Mouse (Mus musculus) retina, postnatal 1 day (tissue): ENCODE results near the gene C2cd4d.

Source experiments
- DNase-seq: peaks from one replicate; pipeline ENCODE4 v3.0.0-alpha.2; 2012

C2cd4d gene

DNA sequence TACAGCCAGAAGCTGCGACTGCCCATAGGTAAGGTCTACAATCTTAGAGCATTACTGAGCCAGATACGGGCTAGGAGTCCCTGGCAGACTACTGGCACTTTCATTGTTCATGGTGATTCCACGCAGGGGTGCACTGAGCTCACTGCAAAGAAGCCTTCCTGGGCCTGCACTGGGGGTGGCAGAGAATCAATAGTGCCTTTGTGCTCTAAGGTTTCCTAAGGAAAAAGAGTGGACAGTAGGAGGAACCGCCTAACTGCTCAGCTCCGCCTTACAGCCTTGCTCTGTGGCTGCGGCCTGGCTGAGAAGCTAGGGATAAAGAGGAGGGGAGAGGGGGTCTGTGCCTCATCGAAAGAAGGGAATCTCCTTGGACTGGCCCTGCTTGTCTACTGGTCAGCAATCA is at the start of gene C2cd4d:
Gene C2cd4d (plus strand): TSS at position 301 of the 400 bp plus-strand sequence.
- DNase-seq = no peak

DNA sequence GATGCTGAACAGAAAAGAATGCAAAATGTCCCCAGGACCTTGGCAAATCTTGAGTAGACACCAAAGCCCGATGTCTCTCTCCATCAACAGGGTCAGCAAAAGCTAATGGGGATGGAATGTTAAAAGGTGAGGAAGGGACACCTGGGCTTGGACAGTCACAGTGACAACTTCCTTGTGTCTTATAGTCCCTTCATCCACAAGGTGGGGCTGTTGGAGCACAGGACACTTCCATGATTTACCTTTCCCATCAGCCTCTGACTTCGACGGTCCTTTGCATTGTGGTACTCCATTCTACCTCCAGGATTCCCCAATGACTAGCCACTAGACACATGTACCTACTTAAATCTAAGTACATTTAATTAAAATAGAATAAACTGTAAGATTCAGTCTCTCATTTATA is 33.6 kb upstream of the C2cd4d start:
- DNase-seq = peak; percentile 14

DNA sequence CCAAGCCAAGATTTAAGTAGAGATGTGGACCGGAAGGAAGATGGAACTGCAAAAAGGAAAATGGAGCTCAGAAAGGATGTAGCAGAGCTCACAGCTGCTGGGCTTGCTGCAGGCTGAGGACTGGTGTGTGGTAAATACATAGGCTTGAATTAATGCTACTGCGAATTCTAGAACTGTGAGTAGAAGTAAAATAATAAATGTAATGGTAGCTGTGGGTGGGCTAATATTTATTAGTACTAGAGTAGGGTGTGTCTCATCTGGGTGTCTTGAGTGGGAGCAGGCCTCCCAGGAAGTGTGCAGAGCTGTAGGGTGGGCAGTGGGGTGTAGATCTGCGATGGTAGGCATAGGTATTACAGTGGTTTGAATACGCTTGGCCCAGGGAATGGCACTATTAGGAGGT is 27.8 kb upstream of the C2cd4d start:
- no peak for DNase-seq

DNA sequence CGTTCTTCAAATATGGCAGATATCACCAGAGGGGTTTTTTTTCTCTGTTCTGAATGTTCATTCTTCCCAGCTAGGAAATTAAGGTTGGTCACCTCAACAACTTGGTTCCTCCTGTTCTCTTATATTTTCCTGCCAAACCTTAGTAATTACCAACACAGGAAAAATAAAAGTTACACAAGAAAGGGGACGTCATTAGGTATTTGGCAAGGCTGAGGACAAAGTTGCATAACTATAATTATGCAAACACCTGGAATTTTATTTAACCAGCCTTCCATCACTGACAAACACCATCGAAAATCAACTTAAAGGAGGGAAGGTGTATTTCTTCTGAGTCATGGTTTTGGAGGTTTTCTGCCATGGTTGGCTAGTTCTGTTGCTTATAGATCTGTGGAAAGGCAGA is 23.7 kb upstream of the C2cd4d start:
- no peak for DNase-seq

DNA sequence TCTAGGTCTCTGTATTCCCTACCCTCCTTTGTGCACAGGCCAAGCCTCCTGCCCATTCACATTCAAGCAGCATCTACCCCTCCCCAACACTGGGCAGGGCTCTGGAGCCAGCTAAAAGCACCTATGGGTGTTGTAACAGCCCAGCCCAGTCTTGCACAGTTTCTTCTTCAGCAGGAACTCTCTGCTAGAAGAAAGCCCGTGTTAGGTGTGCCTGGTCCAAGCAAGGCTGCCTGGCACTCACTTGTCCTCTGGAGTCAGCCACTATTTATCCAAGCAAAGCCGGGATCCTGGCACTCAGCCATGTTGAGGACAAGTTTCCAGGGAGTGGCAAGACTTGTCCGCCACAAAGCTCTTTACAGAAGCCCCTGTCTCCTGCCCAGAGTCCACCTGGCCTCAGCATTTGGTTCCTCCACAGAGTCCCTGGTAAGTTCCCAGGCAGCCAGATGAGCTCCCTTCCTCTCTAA is 20.2 kb upstream of the C2cd4d start, which contains the start of gene Them5:
Gene Them5 (plus strand): TSS at position 141 of the 464 bp plus-strand sequence.
- DNase-seq = peak; percentile 22

DNA sequence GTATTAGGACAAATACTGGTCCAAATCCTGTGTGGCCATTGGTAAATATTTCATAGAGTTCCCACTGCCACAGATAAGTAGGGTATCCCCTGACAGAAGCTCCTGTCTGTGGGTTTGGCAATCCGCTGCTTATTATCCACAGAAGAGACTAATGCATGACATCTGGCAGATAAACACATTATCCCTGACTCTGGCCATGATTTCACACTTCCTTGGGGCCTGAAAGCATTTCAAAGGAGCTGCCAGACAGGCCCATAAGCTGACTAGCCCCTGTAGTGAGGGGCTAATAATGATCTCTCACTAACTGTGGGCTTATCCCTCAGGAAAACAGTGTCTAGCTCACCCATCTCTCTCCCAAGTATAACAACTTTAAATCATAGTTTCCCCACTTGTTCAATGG is 19.7 kb upstream of the C2cd4d start:
- DNase-seq = peak; percentile 77

DNA sequence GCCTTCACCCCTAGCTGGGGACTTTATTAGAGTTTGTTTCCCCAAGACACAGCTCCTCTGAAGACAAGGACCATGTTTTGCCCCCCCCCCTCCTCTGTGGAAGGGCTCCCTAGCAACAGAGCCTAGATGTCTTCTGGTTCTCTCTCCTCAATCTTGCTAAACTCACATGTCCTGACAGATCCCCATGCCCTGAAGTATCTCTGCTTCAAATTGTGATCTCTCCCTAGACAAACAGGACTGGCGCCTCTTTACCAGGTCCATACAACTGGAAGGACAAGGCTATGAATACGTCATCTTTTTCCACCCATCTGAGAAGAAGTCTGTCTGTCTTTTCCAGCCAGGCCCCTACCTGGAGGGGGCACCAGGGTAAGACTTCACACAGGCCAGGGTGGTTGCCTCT is 18.1 kb upstream of the C2cd4d start:
- no peak for DNase-seq

DNA sequence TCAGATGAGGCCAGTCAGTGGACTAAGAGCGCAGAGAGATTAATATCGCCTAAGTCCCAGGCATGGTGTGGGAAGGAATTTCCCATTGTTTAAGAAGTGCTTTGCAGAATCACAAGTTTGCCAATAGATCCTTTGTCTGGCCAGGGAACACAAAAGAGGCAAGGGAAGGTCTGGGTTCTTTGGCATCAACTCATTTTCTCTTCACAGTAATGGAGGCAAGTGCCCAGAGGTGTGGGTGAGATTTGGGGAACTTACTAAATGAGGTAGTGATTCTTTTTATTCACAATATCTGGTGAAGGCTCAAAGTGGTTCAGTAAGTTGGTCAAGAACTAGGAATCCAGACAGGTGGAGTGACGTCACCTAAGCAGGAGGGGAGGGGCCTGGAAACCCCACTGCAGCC is 17.3 kb upstream of the C2cd4d start:
- no peak for DNase-seq

DNA sequence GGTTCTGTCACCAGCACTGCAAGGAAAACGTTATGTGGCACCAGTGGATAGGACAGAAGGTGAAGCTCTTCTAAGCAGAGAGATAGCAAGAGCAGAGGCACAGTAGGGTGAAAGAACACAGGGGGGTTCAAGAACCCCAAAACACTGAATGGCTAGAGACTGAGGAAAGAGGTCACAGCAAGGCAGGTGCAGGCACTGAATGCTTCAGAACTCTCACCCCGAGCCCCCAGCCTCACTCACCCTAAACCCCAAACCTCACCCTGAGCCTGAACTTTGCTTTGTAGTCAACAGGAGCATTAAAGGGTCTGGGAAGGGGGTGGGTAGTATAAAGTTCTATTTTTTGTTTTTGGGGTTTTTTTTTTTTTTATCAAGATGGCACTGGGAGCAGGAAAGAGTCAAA is 14.1 kb upstream of the C2cd4d start:
- DNase-seq = no peak

DNA sequence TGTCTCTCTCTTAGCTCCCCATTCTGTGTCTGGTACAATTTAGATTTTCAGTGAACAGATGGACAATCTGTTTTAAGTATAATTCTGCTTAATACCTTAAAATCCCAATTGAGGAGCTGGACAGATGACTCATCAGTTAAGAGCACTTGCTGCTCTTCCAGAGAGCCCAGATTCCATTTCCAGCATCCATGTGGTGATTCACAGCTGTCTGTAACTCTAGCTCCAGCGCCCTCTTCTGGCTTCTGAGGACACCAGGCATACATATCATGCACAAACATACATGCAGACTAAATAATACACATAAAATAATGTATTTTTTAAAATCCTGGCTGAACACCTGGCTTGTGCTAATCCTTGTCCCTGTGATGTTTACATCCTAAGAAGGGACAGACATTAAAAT is 1.4 kb upstream of the C2cd4d start:
- peak; percentile 65 for DNase-seq

DNA sequence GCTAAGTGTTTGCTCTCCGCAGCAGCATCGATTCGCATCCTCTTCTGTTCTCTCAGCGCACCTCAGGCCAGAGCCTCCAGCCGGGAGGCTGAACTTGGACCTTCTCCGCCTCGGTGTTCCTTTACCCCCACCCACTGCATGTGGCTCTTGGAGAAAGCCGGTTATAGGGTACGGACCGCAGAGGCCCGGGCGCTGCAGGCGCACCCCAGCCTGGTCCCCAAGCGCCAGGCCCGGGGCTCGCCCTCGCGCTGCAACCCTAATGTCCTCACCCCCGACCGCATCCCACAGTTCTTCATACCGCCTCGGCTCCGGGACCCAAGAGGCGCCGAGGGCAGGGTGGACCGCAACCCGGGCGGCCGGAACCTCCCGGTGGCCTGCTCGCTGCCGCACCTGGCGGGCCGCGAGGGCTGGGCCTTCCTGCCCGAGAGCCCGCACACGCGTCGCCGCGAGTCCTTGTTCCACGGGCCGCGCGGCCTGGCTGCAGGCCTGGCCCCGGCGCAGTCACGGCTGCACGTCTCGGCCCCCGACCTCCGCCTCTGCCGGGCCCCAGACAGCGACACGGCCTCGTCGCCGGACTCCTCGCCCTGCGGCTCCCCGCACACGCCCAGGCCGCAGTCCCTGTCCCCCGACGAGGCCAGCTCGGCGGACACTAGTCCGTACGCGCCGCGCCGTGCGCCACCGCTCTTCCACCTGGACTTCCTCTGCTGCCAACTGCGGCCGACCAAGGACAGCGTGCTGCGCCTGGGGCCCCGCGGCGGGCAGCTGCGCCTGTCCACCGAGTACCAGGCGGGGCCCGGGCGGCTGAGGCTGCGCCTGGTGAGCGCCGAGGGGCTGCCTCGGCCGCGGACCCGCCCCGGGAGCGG is 1.3 kb downstream of the C2cd4d start:
- peak; percentile 83 for DNase-seq

DNA sequence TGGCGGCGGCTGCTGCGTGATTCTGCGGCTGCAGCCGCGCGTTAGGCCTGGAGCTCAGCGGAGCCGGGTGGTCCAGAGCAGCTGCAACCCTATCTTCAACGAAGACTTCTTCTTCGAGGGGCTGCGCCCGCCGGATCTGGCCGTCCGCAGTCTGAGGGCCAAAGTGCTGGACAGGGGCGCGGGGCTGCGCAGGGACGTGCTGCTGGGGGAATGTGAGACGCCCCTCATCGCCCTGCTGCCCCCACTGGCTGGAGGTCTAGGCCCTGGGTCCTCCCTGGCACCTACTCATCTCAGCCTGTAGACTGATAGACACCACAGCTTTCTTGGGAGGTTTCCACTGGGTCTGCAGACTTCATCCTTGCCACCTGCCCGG is 1.9 kb downstream of the C2cd4d start:
- no peak for DNase-seq

DNA sequence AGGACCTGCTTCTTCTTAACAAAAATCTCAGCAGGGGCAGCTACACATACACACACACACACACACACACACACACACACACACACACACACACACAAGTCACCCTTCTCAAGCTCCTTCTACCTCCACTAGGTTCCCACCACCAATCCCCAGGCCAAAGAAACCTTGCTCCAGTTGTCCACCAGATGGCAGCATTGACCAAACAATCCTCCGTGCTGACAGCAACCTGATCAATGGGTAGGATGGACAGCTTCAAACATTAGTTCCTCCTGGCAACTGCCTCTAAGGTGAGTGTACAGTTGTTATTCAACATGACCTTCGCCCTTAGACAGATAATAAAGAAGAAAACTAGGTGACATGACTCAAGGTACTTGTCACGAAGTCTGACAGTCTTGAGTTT is 4.5 kb downstream of the C2cd4d start:
- peak; percentile 90 for DNase-seq

DNA sequence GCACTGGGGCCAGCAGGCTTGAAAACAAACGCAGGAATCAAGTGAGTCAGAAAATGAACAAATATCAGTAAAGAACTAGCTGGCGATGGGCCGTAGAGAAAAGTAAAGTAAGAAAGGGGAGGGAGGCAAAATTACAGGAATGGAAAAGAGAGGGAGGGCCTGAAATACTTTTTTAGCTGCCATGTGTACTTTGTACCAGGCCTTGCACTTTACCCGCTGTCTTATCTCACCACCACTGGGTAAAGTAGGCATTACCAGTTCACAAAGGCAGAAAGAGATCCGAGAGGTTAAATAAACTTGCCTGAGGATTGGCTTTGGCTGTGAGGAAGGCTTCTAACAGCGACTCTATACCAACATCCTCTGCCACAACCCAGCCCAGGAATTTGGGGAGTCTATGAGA is 5.3 kb downstream of the C2cd4d start:
- DNase-seq = no peak

DNA sequence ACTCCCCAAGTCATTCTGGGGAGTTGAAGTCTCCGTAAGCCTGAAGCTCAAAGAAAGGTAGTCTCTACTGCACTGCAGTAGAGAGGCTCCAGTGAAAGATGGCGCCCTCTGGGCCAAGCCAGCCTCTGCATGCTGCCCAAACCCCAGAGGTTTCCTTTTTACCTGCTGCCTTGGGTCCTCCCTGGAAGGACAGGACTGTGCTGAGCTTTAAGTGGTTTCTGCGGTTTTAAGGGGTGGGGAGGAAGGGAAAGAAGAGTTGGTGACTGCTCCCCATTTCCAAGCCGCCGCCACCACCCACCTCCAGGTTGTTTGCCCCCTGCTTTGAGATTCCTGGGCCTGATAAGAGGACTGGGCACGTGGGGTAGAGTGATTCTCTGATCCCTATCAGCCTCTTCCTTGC is 6.4 kb downstream of the C2cd4d start:
- DNase-seq = no peak

DNA sequence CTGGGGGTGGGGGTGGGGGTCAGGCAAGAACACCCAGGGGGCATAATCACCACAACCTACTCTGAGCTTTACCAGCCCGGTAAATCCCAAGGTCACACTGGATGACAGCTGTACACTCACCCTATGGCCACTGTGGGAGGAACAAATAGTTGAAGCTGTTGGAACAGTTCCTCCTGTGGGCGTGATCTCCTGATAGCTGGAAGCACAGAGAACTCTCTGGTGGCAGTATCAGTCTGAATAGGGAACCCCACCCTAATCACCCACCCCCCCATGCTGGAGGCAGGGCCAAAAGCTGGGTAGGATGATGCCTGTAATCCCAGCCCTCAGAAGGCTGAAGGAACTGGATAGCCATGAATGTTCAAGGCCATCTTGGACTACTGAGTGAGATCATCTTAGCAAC is 7.5 kb downstream of the C2cd4d start:
- DNase-seq = no peak

DNA sequence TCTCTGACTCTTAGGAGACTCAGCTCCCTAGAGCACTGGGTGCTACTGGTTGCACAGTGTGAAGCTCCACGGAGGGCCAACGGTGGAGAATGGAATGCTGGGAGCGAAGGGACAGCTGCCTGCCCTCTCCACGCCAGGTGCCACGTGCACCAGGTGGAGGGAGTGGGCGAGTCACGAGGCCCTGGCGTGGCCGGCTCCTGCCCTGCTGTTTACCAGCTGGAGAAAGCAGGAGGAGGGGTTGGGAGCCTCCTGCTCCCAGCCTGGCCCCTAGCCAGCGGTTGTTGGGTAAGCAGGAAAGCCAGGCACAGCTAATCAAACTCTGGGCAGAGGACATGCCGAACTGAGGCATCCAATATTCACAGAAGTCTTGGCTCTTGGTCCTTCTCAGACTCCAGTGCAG is 9.4 kb downstream of the C2cd4d start:
- DNase-seq = peak; percentile 90

DNA sequence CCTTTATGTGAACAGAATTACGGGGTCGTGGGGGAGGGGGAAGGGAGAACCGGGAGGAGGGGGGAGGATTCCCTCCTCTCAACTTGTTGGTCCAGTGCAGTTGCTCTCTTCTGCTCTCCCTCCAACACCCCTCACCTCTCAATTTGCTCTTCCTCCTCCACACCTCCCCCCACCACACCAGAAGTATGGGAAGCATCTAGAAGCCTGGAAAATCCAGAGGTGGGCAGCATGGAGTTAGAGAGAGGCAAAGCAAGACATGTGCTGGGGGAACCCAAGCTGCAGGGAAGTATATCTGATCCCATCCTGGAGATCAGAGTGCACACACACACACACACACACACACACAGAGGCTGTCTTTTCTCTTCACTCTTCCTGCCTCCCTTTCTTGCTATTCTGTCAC is 9.8 kb downstream of the C2cd4d start:
- DNase-seq = no peak

DNA sequence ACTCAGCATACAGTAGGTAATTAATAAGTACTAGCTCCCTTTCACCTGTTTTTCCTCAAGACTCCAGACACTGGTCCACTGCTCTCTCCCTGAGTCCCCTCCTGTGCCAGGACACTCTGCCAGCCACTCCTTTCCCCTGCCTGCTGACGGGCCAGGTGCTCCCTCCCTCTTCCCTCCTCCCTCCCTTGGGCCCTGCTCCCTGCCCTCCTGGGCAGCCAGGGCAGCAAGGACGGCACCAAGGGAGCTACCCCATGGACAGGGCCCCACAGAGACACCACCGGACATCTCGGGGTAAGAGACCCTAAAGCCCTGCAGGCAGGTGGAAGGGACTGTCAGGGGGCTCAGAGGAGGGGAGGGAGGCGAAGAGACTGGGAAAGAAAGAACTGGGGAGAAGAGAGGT is 10.4 kb downstream of the C2cd4d start, which contains the start of gene Rorc:
Gene Rorc (plus strand): TSS at position 154 of the 400 bp plus-strand sequence.
- DNase-seq = peak; percentile 32

DNA sequence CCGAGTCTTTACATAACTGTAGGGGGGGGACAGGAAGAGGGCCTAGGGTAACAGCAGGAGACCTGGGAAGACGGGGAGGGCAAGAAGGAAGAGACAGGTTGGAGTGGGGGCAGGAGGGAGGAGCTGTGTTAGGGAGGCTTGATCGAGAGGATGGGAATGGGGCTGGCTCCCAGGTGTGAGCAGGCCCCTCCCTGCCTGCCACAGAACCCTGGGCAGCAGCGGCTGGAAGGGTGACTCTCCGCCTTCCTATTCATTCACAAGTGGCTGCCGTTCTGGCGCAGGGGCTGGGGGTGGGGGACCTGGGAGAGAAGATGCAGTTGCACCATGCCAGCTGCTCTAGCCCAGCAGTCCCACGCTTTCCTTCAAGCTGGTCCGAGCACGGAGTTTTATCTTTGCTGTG is 10.9 kb downstream of the C2cd4d start:
- peak; percentile 44 for DNase-seq

DNA sequence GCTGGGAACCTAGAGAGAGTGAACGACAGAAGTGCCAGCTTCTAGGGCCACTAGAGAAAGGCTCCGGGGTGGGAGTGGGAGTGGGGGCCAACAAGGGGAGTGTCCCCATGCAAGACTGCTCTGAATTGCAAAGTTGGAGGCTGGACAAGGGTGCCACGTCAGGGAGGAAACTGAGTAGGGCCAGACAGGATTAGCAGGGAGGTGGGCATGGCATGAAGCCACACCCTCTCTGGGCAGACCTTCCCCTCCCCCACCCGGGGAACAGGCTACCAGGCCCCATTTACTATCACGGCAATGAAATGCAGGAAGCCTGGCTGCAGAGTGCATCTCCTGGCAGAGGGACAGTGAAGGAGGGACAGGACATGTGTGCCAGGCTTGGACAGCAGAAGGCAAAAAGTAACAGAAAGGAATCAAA is 11.4 kb downstream of the C2cd4d start:
- peak; percentile 67 for DNase-seq

DNA sequence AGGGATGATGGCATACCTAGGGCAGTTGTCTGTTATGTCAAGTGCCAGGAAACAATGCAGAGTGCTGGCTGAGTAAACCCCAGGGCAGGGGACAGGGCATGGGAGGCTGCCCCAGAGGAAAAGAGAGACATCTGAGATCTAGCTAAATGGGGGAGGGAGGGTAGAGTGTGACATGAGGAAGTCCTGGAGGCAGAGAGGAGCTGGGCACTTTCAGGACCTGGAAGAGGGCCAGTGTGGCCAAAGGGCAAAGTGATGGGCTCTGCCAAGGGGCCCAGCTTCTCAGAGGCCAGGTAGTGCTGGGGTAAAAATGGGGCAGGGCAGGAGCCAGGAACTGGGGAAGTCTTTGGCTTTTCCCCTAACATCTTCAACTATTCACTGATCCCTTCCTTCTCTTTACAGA is 12.4 kb downstream of the C2cd4d start:
- DNase-seq = no peak

DNA sequence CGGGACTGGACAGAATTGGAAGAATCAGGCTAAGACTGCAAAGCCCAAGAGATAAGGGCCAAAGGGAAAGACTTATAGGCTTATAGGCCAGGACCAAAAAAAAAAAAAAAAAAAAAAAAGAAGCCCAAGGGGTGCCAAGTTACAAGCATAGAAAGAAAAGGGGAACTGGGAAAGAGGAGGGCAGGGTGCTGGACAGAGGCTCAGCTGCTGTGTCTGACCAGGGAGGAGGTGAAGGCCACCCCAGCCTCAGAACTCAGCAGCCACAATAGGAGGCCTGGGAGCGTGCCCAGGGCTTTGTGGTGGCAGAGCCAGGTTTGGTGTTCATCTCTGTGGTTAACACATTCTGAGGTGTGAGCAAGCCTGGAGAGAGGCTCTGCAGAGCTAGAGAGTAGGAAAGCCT is 12.9 kb downstream of the C2cd4d start:
- no peak for DNase-seq

DNA sequence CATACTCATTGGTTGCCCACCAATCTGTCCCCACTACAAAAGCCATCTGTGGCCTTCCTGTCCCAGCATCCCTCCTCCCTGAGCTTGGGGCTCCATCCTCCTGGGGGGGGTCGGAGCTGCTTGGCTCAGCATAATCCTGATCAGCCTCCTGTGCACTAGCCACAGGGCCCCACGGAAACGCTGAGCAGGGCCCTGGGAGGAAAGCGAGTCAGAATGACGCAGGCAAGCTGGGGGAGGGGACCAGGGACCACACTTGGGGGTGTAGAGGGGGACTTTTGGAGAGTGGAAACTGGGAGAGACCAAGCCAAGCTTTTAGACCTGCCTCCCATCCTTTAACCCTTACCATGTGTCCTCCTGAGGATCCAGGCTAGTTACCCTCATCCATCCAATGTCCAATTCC is 13.6 kb downstream of the C2cd4d start:
- no peak for DNase-seq
